Mouse (Mus musculus) kidney, embryonic 14.5 days (tissue): ENCODE data around the gene Tubg1. TPM values are rescaled to one million over a fixed set of nuclear protein-coding genes. Genes with fewer than 3 reads are reported as not detected.

Experiments used
- ATAC-seq: fragments of 200-750 bp; cut with Nextera tagmentation; 2 replicates; pipeline ENCODE4 v1.8.0; 2017; ENCODE audit warnings: moderate number of reproducible peaks, mild to moderate bottlenecking, moderate TSS enrichment, moderate library complexity; ENCODE audit not compliant: low FRiP score, low TSS enrichment
- H3K27ac ChIP-seq: fragments of 300-500 bp; sonication (generic); 2 replicates; pipeline ENCODE4 v1.5.1; 2014; ENCODE audit warnings: low read depth, mild to moderate bottlenecking, low read length, moderate library complexity, mixed read lengths
- H3K27me3 ChIP-seq: fragments of 300-500 bp; sonication (generic); 2 replicates; pipeline ENCODE4 v1.6.1; 2014; ENCODE audit warnings: mild to moderate bottlenecking, low read length; ENCODE audit not compliant: control insufficient read depth, insufficient read depth
- H3K36me3 ChIP-seq: fragments of 300-500 bp; sonication (generic); 2 replicates; pipeline ENCODE4 v1.6.1; 2014; ENCODE audit warnings: low read length, mixed read lengths; ENCODE audit not compliant: control insufficient read depth, insufficient read depth
- H3K4me1 ChIP-seq: fragments of 300-500 bp; sonication (generic); 2 replicates; pipeline ENCODE4 v1.6.1; 2014; ENCODE audit warnings: low read length, mixed read lengths; ENCODE audit not compliant: control insufficient read depth, insufficient read depth
- H3K4me2 ChIP-seq: fragments of 300-500 bp; sonication (generic); replicated peaks from 2 replicates; pipeline ENCODE4 v1.6.1; 2014; ENCODE audit warnings: low read depth, mild to moderate bottlenecking, low read length
- H3K4me3 ChIP-seq: fragments of 300-500 bp; sonication (generic); 2 replicates; pipeline ENCODE4 v1.5.1; 2014; ENCODE audit warnings: mild to moderate bottlenecking, low read length
- H3K9ac ChIP-seq: fragments of 300-500 bp; sonication (generic); 2 replicates; pipeline ENCODE4 v1.6.1; 2014; ENCODE audit warnings: low read depth, mild to moderate bottlenecking, low read length, moderate library complexity
- H3K9me3 ChIP-seq: fragments of 300-500 bp; sonication (generic); 2 replicates; pipeline ENCODE4 v1.6.1; 2016; ENCODE audit warnings: low read length; ENCODE audit not compliant: control insufficient read depth
- WGBS: fragments of 180-500 bp; shearing (Covaris S2); extraction: QIAGEN DNeasy Blood & Tissue Kit; methylation state at CpG from one replicate; pipeline ENCODE4 v1.1.7; 2014; 5-methylcytosine and 5-hydroxymethylcytosine counted together
- polyA plus RNA-seq: library from polyadenylated mRNA; unstranded; fragments of >200 nt; fragmentation: Nextera tagmentation; extraction: Ambion mirVana; gene quantifications from 2 replicates; pipeline ENCODE4 v1.2.1, GENCODE M21; 2014

Tubg1 gene
- polyA plus RNA-seq, 1 experiment from 2014 or later: 95.4 TPM

DNA sequence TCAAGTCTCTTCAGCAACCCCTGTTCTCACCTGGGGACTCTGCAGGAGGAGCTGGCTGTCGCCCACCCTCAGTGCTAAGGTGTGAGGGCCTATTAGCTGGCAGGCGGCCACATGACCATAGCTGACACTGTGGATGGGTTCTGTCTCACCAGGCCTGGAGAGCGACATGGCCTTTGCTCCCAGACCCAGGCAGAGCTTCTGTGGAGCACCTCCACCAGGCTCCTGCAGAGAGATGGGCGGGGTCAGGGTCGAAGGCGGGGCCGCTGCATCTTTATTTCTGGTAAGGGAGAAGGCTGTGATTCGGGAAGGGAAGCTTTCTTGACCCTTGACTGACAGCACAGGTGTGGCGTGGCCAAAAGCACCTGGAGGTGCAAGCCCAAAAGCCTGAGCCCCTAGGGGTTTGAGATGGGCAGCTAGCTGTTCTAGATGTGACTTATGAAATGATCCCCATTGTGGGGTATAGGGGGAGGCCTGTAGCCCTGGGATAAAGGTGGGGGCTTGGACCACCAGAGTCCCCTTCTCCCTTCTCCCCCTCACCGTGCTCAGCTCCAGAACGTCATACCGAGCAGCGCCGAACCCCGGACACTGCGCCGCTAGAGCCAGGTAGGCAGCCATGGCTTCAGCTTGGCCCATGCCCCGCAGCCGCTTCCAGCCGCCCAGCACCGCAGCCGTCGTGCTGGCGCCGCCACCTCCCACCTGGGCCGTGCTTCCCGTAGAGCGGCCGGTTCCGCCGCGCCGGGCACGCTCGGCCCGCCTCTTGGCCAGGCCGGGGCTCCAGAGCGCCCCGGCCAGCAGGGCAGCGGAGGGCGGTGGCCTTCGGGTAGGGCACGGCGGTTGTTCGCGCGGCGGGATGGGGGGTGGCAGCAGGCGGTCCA lies 44.0 kb downstream of the Tubg1 start:
- Histone ChIP-seq H3K9me3 (no peaks in the 10 kb centered on the region), H3K4me1 (peaks cover 25% of the 10 kb centered on the region), H3K4me3 (peak overlapping the region; percentile 34), H3K27ac (no peak overlapping the region), H3K4me2 (peak overlapping the region; percentile 60), H3K27me3 (peaks cover 48% of the 10 kb centered on the region), H3K36me3 (peaks cover 52% of the 10 kb centered on the region), H3K9ac (peak overlapping the region; percentile 28; the same call in 1 of the 2 replicates)
- ATAC-seq: peak; percentile 16; the same call in 1 of the 2 replicates
- 30% methylated on average over 49 of the region's 49 CpGs for WGBS

DNA sequence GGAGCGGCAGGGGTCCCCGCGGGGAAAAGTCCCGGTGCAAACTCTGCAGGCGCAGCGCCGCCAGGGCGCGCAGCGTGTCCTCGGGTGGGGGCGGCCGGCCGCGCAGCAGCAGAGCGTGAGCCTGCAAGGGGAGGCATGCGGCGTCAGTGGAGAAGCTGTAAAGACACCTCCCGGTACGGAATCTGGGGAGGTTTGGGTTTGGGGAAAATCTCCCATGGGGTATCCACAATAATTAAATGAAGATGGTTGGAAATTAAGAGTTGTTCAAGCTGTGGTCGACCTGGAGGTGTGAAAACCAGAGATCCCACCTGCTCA lies 44.6 kb downstream of the Tubg1 start:
- Histone ChIP-seq H3K27ac (no peak overlapping the region), H3K36me3 (peaks cover 52% of the 10 kb centered on the region), H3K9me3 (no peaks in the 10 kb centered on the region), H3K27me3 (peaks cover 48% of the 10 kb centered on the region), H3K4me1 (peaks cover 31% of the 10 kb centered on the region), H3K4me2 (peak overlapping the region; percentile 60), H3K4me3 (peak overlapping the region; percentile 34), H3K9ac (peak overlapping the region; percentile 28; the same call in 1 of the 2 replicates)
- 11% methylated on average over 21 of the region's 21 CpGs for WGBS
- no peak for ATAC-seq

- no peak for ATAC-seq
- peak overlapping the region; percentile 60 for H3K4me2 ChIP-seq
- WGBS: 27% methylated on average over 35 of the region's 35 CpGs
- 0 out of 2 replicates have a peak overlapping the region, but pooled peaks have one; percentile 28 for H3K9ac ChIP-seq
- H3K27me3 ChIP-seq: peaks cover 48% of the 10 kb centered on the region
- peaks cover 37% of the 10 kb centered on the region for H3K4me1 ChIP-seq
- no peak overlapping the region for H3K27ac ChIP-seq
- no peaks in the 10 kb centered on the region for H3K9me3 ChIP-seq
- peaks cover 52% of the 10 kb centered on the region for H3K36me3 ChIP-seq
- peak overlapping the region; percentile 34; the same call in 1 of the 2 replicates for H3K4me3 ChIP-seq
Observed at GRCm38 (mm10) chr11:101164677-101165580, 45.2 kb downstream of the Tubg1 start.

GRCm38 (mm10) chr11:101166357-101166756 lies 46.6 kb downstream of the Tubg1 start:
- Histone ChIP-seq H3K9ac (no peak overlapping the region), H3K4me1 (peaks cover 42% of the 10 kb centered on the region), H3K4me2 (no peak overlapping the region), H3K36me3 (peaks cover 51% of the 10 kb centered on the region), H3K27ac (no peak overlapping the region), H3K4me3 (no peak overlapping the region), H3K9me3 (no peaks in the 10 kb centered on the region), H3K27me3 (peaks cover 48% of the 10 kb centered on the region)
- ATAC-seq: no peak
- WGBS: 61% methylated on average over 14 of the region's 14 CpGs

GRCm38 (mm10) chr11:101167211-101167962 lies 47.6 kb downstream of the Tubg1 start:
- no peak for ATAC-seq
- peaks cover 47% of the 10 kb centered on the region for H3K27me3 ChIP-seq
- H3K36me3 ChIP-seq: peaks cover 41% of the 10 kb centered on the region
- no peaks in the 10 kb centered on the region for H3K9me3 ChIP-seq
- no peak overlapping the region for H3K27ac ChIP-seq
- H3K4me1 ChIP-seq: peaks cover 45% of the 10 kb centered on the region
- no peak overlapping the region for H3K4me3 ChIP-seq
- no peak overlapping the region for H3K9ac ChIP-seq
- WGBS: 57% methylated on average over 19 of the region's 19 CpGs
- no peak overlapping the region for H3K4me2 ChIP-seq

DNA sequence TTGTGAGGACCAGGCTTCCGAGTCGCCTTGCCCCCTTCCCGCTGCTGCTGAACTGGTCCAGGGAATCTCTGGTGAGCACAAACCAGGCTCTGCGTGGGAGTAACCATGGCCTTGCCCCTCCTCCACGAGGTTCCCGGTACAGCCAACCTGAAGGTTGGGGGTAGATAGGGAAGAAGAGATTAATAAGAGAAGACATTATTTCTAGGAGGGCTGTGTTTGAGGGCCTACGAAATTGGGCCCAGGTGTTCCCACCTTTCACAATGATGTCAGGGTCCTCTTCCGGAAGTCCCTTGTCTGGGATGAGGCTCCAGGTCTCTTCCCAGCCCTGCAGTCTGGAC lies 48.2 kb downstream of the Tubg1 start:
- WGBS: 38% methylated on average over 8 of the region's 8 CpGs
- H3K9me3 ChIP-seq: no peaks in the 10 kb centered on the region
- H3K4me2 ChIP-seq: no peak overlapping the region; the same call in 1 of the 2 replicates
- no peak for ATAC-seq
- no peak overlapping the region for H3K4me3 ChIP-seq
- peaks cover 50% of the 10 kb centered on the region for H3K4me1 ChIP-seq
- peaks cover 45% of the 10 kb centered on the region for H3K27me3 ChIP-seq
- H3K36me3 ChIP-seq: peaks cover 36% of the 10 kb centered on the region
- no peak overlapping the region for H3K9ac ChIP-seq
- no peak overlapping the region for H3K27ac ChIP-seq

GRCm38 (mm10) chr11:101168301-101168980 lies 48.7 kb downstream of the Tubg1 start:
- peaks cover 42% of the 10 kb centered on the region for H3K27me3 ChIP-seq
- peak overlapping the region; percentile 93 for H3K4me2 ChIP-seq
- 64% methylated on average over 18 of the region's 18 CpGs for WGBS
- 0 out of 2 replicates have a peak overlapping the region, but pooled peaks have one; percentile 31 for H3K9ac ChIP-seq
- H3K4me3 ChIP-seq: peak overlapping the region; percentile 76; the same call in 1 of the 2 replicates
- H3K9me3 ChIP-seq: no peaks in the 10 kb centered on the region
- H3K27ac ChIP-seq: no peak overlapping the region
- ATAC-seq: no peak
- peaks cover 32% of the 10 kb centered on the region for H3K36me3 ChIP-seq
- H3K4me1 ChIP-seq: peaks cover 51% of the 10 kb centered on the region
